Mouse (Mus musculus) liver, embryonic 14.5 days (tissue): ENCODE measurements around the gene Scg2. TPM values are rescaled to one million over a fixed set of nuclear protein-coding genes. Genes with fewer than 3 reads are reported as not detected.

Experiments
- ATAC-seq: fragments of 200-750 bp; cut with Nextera tagmentation; 2 replicates; pipeline ENCODE4 v1.8.0; 2017; ENCODE audit warnings: moderate number of reproducible peaks, mild to moderate bottlenecking, moderate library complexity; ENCODE audit not compliant: insufficient read depth
- DNase-seq, 3 experiments: peaks; one replicate each; pipeline ENCODE4 v3.0.0-alpha.2; 2012 to 2013; ENCODE audit warnings: low read depth in 3 of 3, low spot score in 3 of 3
- H3K27ac ChIP-seq: fragments of 300-500 bp; sonication (generic); 2 replicates; pipeline ENCODE4 v1.5.1; 2014; ENCODE audit warnings: moderate library complexity, mild to moderate bottlenecking, control low read depth, inconsistent platforms
- H3K27me3 ChIP-seq: fragments of 300-500 bp; sonication (generic); 2 replicates; pipeline ENCODE4 v1.6.1; 2014; ENCODE audit warnings: mild to moderate bottlenecking, low read length, moderate library complexity; ENCODE audit not compliant: control insufficient read depth, insufficient read depth
- H3K36me3 ChIP-seq: fragments of 300-500 bp; sonication (generic); replicated peaks from 2 replicates; pipeline ENCODE4 v1.6.1; 2014; ENCODE audit warnings: low read depth; ENCODE audit not compliant: control insufficient read depth, insufficient read depth
- H3K4me1 ChIP-seq, 2 experiments: fragments of 200-500 bp in 1 of 2; fragments of 300-500 bp in 1 of 2; sonication (generic) in 1 of 2; replicated peaks; 2 replicates each; pipeline ENCODE4 v1.6.1; 2012 to 2014; ENCODE audit warnings: antibody characterized with exemption in 1 of 2, inconsistent platforms in 1 of 2, low read length in 1 of 2; ENCODE audit not compliant: control insufficient read depth in 2 of 2, insufficient read depth in 2 of 2
- H3K4me2 ChIP-seq: fragments of 300-500 bp; sonication (generic); 2 replicates; pipeline ENCODE4 v1.6.1; 2014; ENCODE audit warnings: low read depth, mild to moderate bottlenecking, control low read depth, moderate library complexity
- H3K4me3 ChIP-seq, 2 experiments: fragments of 200-500 bp in 1 of 2; fragments of 300-500 bp in 1 of 2; sonication (generic) in 1 of 2; 2 replicates each; pipeline ENCODE4 v1.5.1; 2012 to 2014; ENCODE audit warnings: low read depth in 2 of 2, low read length in 2 of 2, mild to moderate bottlenecking in 2 of 2, control low read depth in 1 of 2, inconsistent platforms in 1 of 2, moderate library complexity in 1 of 2; ENCODE audit not compliant: insufficient read depth in 1 of 2
- H3K9ac ChIP-seq: fragments of 300-500 bp; sonication (generic); replicated peaks from 2 replicates; pipeline ENCODE4 v1.6.1; 2014; ENCODE audit warnings: mild to moderate bottlenecking, control low read depth, moderate library complexity
- H3K9me3 ChIP-seq: fragments of 300-500 bp; sonication (generic); 2 replicates; pipeline ENCODE4 v1.6.1; 2016; ENCODE audit warnings: low read length, mixed read lengths; ENCODE audit not compliant: control insufficient read depth
- CTCF ChIP-seq: IDR thresholded peaks from 2 replicates; pipeline ENCODE4 v1.5.1; 2016; ENCODE audit warnings: antibody characterized with exemption, low read depth, control low read depth
- EP300 ChIP-seq: IDR thresholded peaks from 2 replicates; pipeline ENCODE4 v1.6.1; 2016; ENCODE audit warnings: antibody characterized with exemption, low read depth
- WGBS: fragments of 180-500 bp; shearing (Covaris S2); extraction: QIAGEN DNeasy Blood & Tissue Kit; methylation state at CpG from one replicate; pipeline ENCODE4 v1.1.7; 2014; ENCODE audit not compliant: insufficient replicate concordance; 5-methylcytosine and 5-hydroxymethylcytosine counted together
- polyA plus RNA-seq, 2 experiments: library from polyadenylated mRNA; depleted of rRNA in 1 of 2; stranded (reverse) in 1 of 2; unstranded in 1 of 2; fragments of >200 nt; fragmentation: Nextera tagmentation in 1 of 2; extraction: Ambion mirVana in 1 of 2; gene quantifications; 2 replicates each; pipeline versions ENCODE4 v1.2.1 to v1.2.3; 2012 to 2014

Scg2 gene
- polyA plus RNA-seq, 2 experiments, result 0.06 TPM; not detected in 1

DNA sequence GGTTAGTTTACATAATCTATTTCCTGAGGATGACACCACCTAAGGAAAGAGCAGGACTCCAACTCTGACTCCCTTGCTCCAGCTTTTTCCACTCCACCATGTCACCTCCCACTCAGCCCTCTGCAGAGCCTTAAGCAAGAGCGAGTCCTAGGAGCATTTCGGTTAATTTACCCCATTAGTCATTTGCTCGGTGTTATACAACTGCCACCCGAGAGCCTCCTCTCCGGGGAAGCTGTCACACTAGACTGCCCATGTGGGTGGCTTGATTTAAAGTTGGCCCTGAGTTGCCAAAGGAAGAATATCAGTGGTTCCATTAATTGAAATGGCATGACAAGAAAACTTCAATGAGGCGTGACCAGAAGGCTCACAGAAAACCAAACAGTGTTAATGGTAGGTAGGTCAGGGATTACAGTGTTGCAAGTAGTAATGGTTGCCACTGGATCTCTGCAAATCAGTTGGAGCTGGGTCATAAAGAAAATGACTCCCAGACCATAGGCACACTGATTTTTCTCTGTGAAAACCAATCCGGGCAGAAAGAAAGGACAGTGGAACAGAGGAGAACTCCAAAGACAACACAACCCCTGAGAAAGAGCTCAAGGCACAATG, 33.5 kb downstream of the Scg2 start:
- Histone ChIP-seq H3K4me1 (no peaks in the 10 kb centered on the region), H3K9ac (no peak overlapping the region), H3K36me3 (no peaks in the 10 kb centered on the region), H3K9me3 (no peaks in the 10 kb centered on the region), H3K4me3 (no peak overlapping the region), H3K27me3 (no peaks in the 10 kb centered on the region), H3K27ac (no peak overlapping the region), H3K4me2 (no peak overlapping the region)
- ATAC-seq (no peak), DNase-seq (no peak)
- 65% methylated on average over 7 of the region's 7 CpGs for WGBS
- no peak for TF ChIP-seq CTCF
- no peak for TF ChIP-seq EP300

- Histone ChIP-seq H3K27me3 (no peaks in the 10 kb centered on the region), H3K4me3 (no peak overlapping the region), H3K27ac (no peak overlapping the region), H3K36me3 (no peaks in the 10 kb centered on the region), H3K9ac (no peak overlapping the region), H3K9me3 (no peaks in the 10 kb centered on the region), H3K4me1 (no peaks in the 10 kb centered on the region), H3K4me2 (no peak overlapping the region)
- ATAC-seq, result no peak
- 57% methylated on average over 10 of the region's 10 CpGs for WGBS
- DNase-seq, result no peak
- TF ChIP-seq EP300, result no peak
- no peak for TF ChIP-seq CTCF
Observed at GRCm38 (mm10) chr1:79401090-79402012, 38.6 kb downstream of the Scg2 start.

- no peaks in the 10 kb centered on the region for H3K36me3 ChIP-seq
- no peaks in the 10 kb centered on the region for H3K9me3 ChIP-seq
- H3K4me3 ChIP-seq, result no peak overlapping the region
- no peaks in the 10 kb centered on the region for H3K27me3 ChIP-seq
- no peak overlapping the region for H3K27ac ChIP-seq
- ATAC-seq (no peak), DNase-seq (no peak)
- TF ChIP-seq EP300, result no peak
- 50% methylated on average over 5 of the region's 5 CpGs for WGBS
- H3K4me2 ChIP-seq, result no peak overlapping the region
- H3K9ac ChIP-seq, result no peak overlapping the region
- no peaks in the 10 kb centered on the region for H3K4me1 ChIP-seq
Observed at GRCm38 (mm10) chr1:79400284-79400683, 39.6 kb downstream of the Scg2 start.

Other genes with a start within 250 kb of the Scg2 start
- gene Ap1s3, start 231.9 kb upstream of the Scg2 start, polyA plus RNA-seq (2012; rRNA removed), result 1.0 and 1.6 TPM in 2 replicates
- gene Ap1s3, start 231.9 kb upstream of the Scg2 start, polyA plus RNA-seq (2014; fragmentation: Nextera tagmentation; extraction: Ambion mirVana), result 0.39 and 0.49 TPM in 2 replicates